Mouse (Mus musculus): ENCODE results near the gene Rpl6. TPM values are rescaled to one million over a fixed set of nuclear protein-coding genes. Genes with fewer than 3 reads are reported as not detected.
"Not testable (repeated sequence)": the region's sequence is repeated elsewhere in the genome, so short reads cannot be mapped to it uniquely, and the experiment has no call there.

Rpl6 gene
- total RNA-seq, 2 experiments from 2014 or later: 474 to 847 TPM

- ATAC-seq (replicated peaks; ENCODE audit: low FRiP score, poor library complexity, severe bottlenecking): peak; percentile 47; the same call in 1 of the 2 replicates
Observed at GRCm38 (mm10) chr5:121191584-121191906, 12.7 kb upstream of the Rpl6 start.

GRCm38 (mm10) chr5:121194173-121194572, 10.1 kb upstream of the Rpl6 start:
- ATAC-seq (replicated peaks; ENCODE audit: low FRiP score, poor library complexity, severe bottlenecking): 0 out of 2 replicates have a peak, but pooled peaks have one; percentile 34

- ATAC-seq (replicated peaks; ENCODE audit: low FRiP score, poor library complexity, severe bottlenecking): peak; percentile 86
Observed at GRCm38 (mm10) chr5:121196764-121197163, 7.5 kb upstream of the Rpl6 start.

GRCm38 (mm10) chr5:121197337-121197736, 6.9 kb upstream of the Rpl6 start:
- no peak for ATAC-seq (replicated peaks; ENCODE audit: low FRiP score, poor library complexity, severe bottlenecking)

- no peak for ATAC-seq (replicated peaks; ENCODE audit: low FRiP score, poor library complexity, severe bottlenecking)
Observed at GRCm38 (mm10) chr5:121198376-121198775, 5.9 kb upstream of the Rpl6 start.

GRCm38 (mm10) chr5:121201739-121202138, 2.5 kb upstream of the Rpl6 start:
- ATAC-seq (replicated peaks; ENCODE audit: low FRiP score, poor library complexity, severe bottlenecking): peak; percentile 49; the same call in 1 of the 2 replicates

- ATAC-seq (replicated peaks; ENCODE audit: low FRiP score, poor library complexity, severe bottlenecking): no peak
Observed at GRCm38 (mm10) chr5:121202467-121202866, 1.8 kb upstream of the Rpl6 start.

GRCm38 (mm10) chr5:121205537-121206130, 1.4 kb downstream of the Rpl6 start:
- ATAC-seq (replicated peaks; ENCODE audit: low FRiP score, poor library complexity, severe bottlenecking): not testable (repeated sequence)

GRCm38 (mm10) chr5:121206540-121206939, 2.3 kb downstream of the Rpl6 start:
- no peak for ATAC-seq (replicated peaks; ENCODE audit: low FRiP score, poor library complexity, severe bottlenecking)

GRCm38 (mm10) chr5:121206984-121207383, 2.7 kb downstream of the Rpl6 start:
- no peak for ATAC-seq (replicated peaks; ENCODE audit: low FRiP score, poor library complexity, severe bottlenecking)

- ATAC-seq (replicated peaks; ENCODE audit: low FRiP score, poor library complexity, severe bottlenecking): no peak
Observed at GRCm38 (mm10) chr5:121209755-121210600, 5.7 kb downstream of the Rpl6 start.

GRCm38 (mm10) chr5:121210601-121210924, 6.3 kb downstream of the Rpl6 start:
- no peak for ATAC-seq (replicated peaks; ENCODE audit: low FRiP score, poor library complexity, severe bottlenecking)

GRCm38 (mm10) chr5:121212108-121212507, 7.8 kb downstream of the Rpl6 start:
- ATAC-seq (replicated peaks; ENCODE audit: low FRiP score, poor library complexity, severe bottlenecking): no peak

GRCm38 (mm10) chr5:121214707-121215106, 10.4 kb downstream of the Rpl6 start:
- no peak for ATAC-seq (replicated peaks; ENCODE audit: low FRiP score, poor library complexity, severe bottlenecking)

GRCm38 (mm10) chr5:121215380-121216125, 11.3 kb downstream of the Rpl6 start:
- ATAC-seq (replicated peaks; ENCODE audit: low FRiP score, poor library complexity, severe bottlenecking): peak; percentile 50

- ATAC-seq (replicated peaks; ENCODE audit: low FRiP score, poor library complexity, severe bottlenecking): peak; percentile 82
Observed at GRCm38 (mm10) chr5:121216126-121216446, 11.8 kb downstream of the Rpl6 start.

- ATAC-seq (replicated peaks; ENCODE audit: low FRiP score, poor library complexity, severe bottlenecking): not testable (repeated sequence)
Observed at GRCm38 (mm10) chr5:121216584-121217312, 12.5 kb downstream of the Rpl6 start.

GRCm38 (mm10) chr5:121217313-121217634, 13.0 kb downstream of the Rpl6 start:
- no peak for ATAC-seq (replicated peaks; ENCODE audit: low FRiP score, poor library complexity, severe bottlenecking)

GRCm38 (mm10) chr5:121219190-121219589, 14.9 kb downstream of the Rpl6 start:
- ATAC-seq (replicated peaks; ENCODE audit: low FRiP score, poor library complexity, severe bottlenecking): no peak

GRCm38 (mm10) chr5:121219980-121220731, 15.9 kb downstream of the Rpl6 start, which contains the start of gene Hectd4:
Hectd4 (plus strand) TSS chr5:121220219.
- ATAC-seq (replicated peaks; ENCODE audit: low FRiP score, poor library complexity, severe bottlenecking): peak; percentile 67

Measured in erythroid progenitor cell, adult 5-6 weeks (primary cell).